Mouse (Mus musculus): ENCODE data around the gene Lbx1.

The Lbx1 gene

GRCm38 (mm10) chr19:45234191-45234770 is 1.3 kb downstream of the Lbx1 start:
- DNase-seq (ENCODE audit: low read depth, low spot score), result no peak

GRCm38 (mm10) chr19:45233496-45234127 is 2.0 kb downstream of the Lbx1 start:
- DNase-seq (ENCODE audit: low read depth, low spot score), result no peak

GRCm38 (mm10) chr19:45232443-45233410 is 2.9 kb downstream of the Lbx1 start:
- no peak for DNase-seq (ENCODE audit: low read depth, low spot score)

- DNase-seq (ENCODE audit: low read depth, low spot score), result no peak
These were observed 3.6 kb downstream of the Lbx1 start for GRCm38 (mm10) chr19:45232036-45232410.

GRCm38 (mm10) chr19:45231383-45232035 is 4.1 kb downstream of the Lbx1 start:
- DNase-seq (ENCODE audit: low read depth, low spot score), result no peak

GRCm38 (mm10) chr19:45230848-45231382 is 4.7 kb downstream of the Lbx1 start:
- DNase-seq (ENCODE audit: low read depth, low spot score), result no peak

- no peak for DNase-seq (ENCODE audit: low read depth, low spot score)
These were observed 5.4 kb downstream of the Lbx1 start for GRCm38 (mm10) chr19:45230201-45230611.

- no peak for DNase-seq (ENCODE audit: low read depth, low spot score)
These were observed 6.1 kb downstream of the Lbx1 start for GRCm38 (mm10) chr19:45229378-45230135.

- no peak for DNase-seq (ENCODE audit: low read depth, low spot score)
These were observed 6.8 kb downstream of the Lbx1 start for GRCm38 (mm10) chr19:45228781-45229180.

GRCm38 (mm10) chr19:45228097-45228496 is 7.5 kb downstream of the Lbx1 start:
- DNase-seq (ENCODE audit: low read depth, low spot score), result no peak

GRCm38 (mm10) chr19:45227671-45228070 is 7.9 kb downstream of the Lbx1 start:
- DNase-seq (ENCODE audit: low read depth, low spot score), result no peak

- DNase-seq (ENCODE audit: low read depth, low spot score), result no peak
These were observed 8.6 kb downstream of the Lbx1 start for GRCm38 (mm10) chr19:45227049-45227448.

- DNase-seq (ENCODE audit: low read depth, low spot score), result no peak
These were observed 9.4 kb downstream of the Lbx1 start for GRCm38 (mm10) chr19:45226246-45226645.

GRCm38 (mm10) chr19:45225130-45225529 is 10.5 kb downstream of the Lbx1 start:
- DNase-seq (ENCODE audit: low read depth, low spot score), result no peak

- DNase-seq (ENCODE audit: low read depth, low spot score), result no peak
These were observed 11.4 kb downstream of the Lbx1 start for GRCm38 (mm10) chr19:45224286-45224559.

- DNase-seq (ENCODE audit: low read depth, low spot score), result no peak
These were observed 12.0 kb downstream of the Lbx1 start for GRCm38 (mm10) chr19:45223413-45224285.

GRCm38 (mm10) chr19:45222141-45222782 is 13.3 kb downstream of the Lbx1 start:
- DNase-seq (ENCODE audit: low read depth, low spot score), result no peak

- DNase-seq (ENCODE audit: low read depth, low spot score), result no peak
These were observed 14.2 kb downstream of the Lbx1 start for GRCm38 (mm10) chr19:45221458-45221783.

- peak; percentile 87 for DNase-seq (ENCODE audit: low read depth, low spot score)
These were observed 14.8 kb downstream of the Lbx1 start for GRCm38 (mm10) chr19:45220593-45221457.
